Mouse (Mus musculus) myocyte (in vitro differentiated cells): Measurements from ENCODE around the gene Ldb2.

Experiments used
- CEBPB ChIP-seq: IDR thresholded peaks from 2 replicates; pipeline ENCODE4 v1.6.1; 2011; ENCODE audit warnings: mild to moderate bottlenecking, moderate library complexity; ENCODE audit not compliant: poor library complexity, insufficient read depth, severe bottlenecking
- MAX ChIP-seq: IDR thresholded peaks from one replicate; pipeline ENCODE4 v1.6.1; 2011; ENCODE audit warnings: low read depth, mild to moderate bottlenecking, control low read depth
- POLR2A ChIP-seq: IDR thresholded peaks from one replicate; pipeline ENCODE4 v1.6.1; 2011; ENCODE audit warnings: low read depth, mild to moderate bottlenecking, control low read depth, moderate library complexity; ENCODE audit not compliant: insufficient read length

DNA sequence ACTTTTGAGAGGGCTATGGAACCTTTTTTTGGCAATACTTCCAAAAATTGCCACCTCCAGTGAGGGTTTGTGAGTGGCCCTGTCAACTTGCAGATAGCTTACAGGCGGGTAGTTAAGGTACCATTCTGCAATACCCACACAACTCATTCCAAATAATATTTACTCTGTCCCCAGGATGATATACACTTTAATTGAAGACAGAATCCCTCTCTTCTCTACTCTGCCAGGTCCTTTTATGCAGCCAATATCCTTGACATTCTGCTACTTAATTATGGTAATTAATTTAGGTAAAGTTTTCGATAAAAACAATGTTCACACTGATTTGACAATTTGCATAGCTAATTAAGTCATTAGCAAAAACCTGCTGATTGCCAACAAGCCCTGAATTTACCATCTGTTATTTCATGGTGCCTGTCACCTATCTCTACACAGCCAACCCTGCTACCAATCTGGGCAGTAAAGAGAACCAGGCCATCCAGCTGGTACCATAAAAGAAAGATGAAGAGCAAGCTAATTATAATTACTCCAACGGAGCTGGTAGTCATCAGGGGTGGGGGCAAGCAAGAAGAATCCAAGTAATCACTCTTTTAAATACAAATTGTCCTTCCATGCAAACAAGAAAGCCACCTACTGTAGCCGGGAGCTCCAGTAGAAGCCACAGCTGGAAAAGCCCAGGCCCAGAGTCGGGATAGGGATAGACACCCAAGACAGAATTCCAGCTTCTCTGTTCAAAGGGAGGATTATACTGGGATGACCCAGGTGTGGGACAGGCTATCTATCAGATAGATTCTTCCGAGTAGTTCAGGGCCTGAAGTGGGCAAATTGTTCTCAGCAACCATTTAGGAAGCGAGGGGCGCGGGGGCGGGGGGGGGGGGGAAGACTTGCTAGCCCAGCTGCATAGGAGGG lies 325.4 kb downstream of the Ldb2 start:
- no peak for TF ChIP-seq POLR2A
- no peak for TF ChIP-seq CEBPB
- no peak for TF ChIP-seq MAX
